Mouse (Mus musculus) forebrain, embryonic 13.5 days (tissue): ENCODE measurements around the gene Gm12185. TPM values are rescaled to one million over a fixed set of nuclear protein-coding genes. Genes with fewer than 3 reads are reported as not detected.
A peak's percentile ranks its signal among the peaks of the same experiment; 100 is the strongest.
"Not testable (repeated sequence)": the region's sequence is repeated elsewhere in the genome, so short reads cannot be mapped to it uniquely, and the experiment has no call there.

Experiments used
- ATAC-seq: fragments of 200-750 bp; cut with Nextera tagmentation; 2 replicates; pipeline ENCODE4 v1.8.0; 2017
- H3K27ac ChIP-seq: fragments of 300-500 bp; sonication (generic); 2 replicates; pipeline ENCODE4 v1.5.1; 2015; ENCODE audit warnings: inconsistent platforms, mild to moderate bottlenecking, moderate library complexity
- H3K27me3 ChIP-seq: fragments of 300-500 bp; sonication (generic); 2 replicates; pipeline ENCODE4 v1.6.1; 2015; ENCODE audit warnings: mild to moderate bottlenecking, inconsistent platforms
- H3K36me3 ChIP-seq: fragments of 300-500 bp; sonication (generic); 2 replicates; pipeline ENCODE4 v1.6.1; 2015; ENCODE audit warnings: mild to moderate bottlenecking, inconsistent platforms; ENCODE audit not compliant: poor library complexity, severe bottlenecking
- H3K4me1 ChIP-seq: fragments of 300-500 bp; sonication (generic); 2 replicates; pipeline ENCODE4 v1.6.1; 2015; ENCODE audit warnings: inconsistent platforms
- H3K4me2 ChIP-seq: fragments of 300-500 bp; sonication (generic); 2 replicates; pipeline ENCODE4 v1.6.1; 2015; ENCODE audit warnings: inconsistent platforms, mild to moderate bottlenecking, moderate library complexity
- H3K4me3 ChIP-seq: fragments of 300-500 bp; sonication (generic); 2 replicates; pipeline ENCODE4 v1.5.1; 2015; ENCODE audit warnings: mild to moderate bottlenecking, inconsistent platforms
- H3K9ac ChIP-seq: fragments of 300-500 bp; sonication (generic); 2 replicates; pipeline ENCODE4 v1.6.1; 2015; ENCODE audit warnings: mild to moderate bottlenecking, inconsistent platforms
- H3K9me3 ChIP-seq: fragments of 300-500 bp; sonication (generic); replicated peaks from 2 replicates; pipeline ENCODE4 v1.6.1; 2016; ENCODE audit warnings: inconsistent platforms
- whole genome bisulfite sequencing: fragments of 180-500 bp; shearing (Covaris S2); methylation state at CpG from one replicate; pipeline ENCODE4 v1.1.7; 2015; 5-methylcytosine and 5-hydroxymethylcytosine counted together
- polyA plus RNA-seq: library from polyadenylated mRNA; unstranded; fragments of >200 nt; fragmentation: Nextera tagmentation; extraction: Ambion mirVana; gene quantifications from 2 replicates; pipeline ENCODE4 v1.2.1, GENCODE M21; 2015

The Gm12185 gene
- polyA plus RNA-seq, 1 experiment from 2014 or later = not detected

- no peak within 1 kb of the TSS for H3K9ac ChIP-seq
- WGBS = 79% methylated on average over 2 of the region's 2 CpGs
- no peak within 1 kb of the TSS for H3K27ac ChIP-seq
- ATAC-seq = no peak
- no peak within 1 kb of the TSS for H3K4me3 ChIP-seq
- H3K4me1 ChIP-seq = no peaks in the 10 kb centered on the region
- no peak within 1 kb of the TSS for H3K4me2 ChIP-seq
- no peaks in the 10 kb centered on the region for H3K36me3 ChIP-seq
- H3K27me3 ChIP-seq = no peaks in the 10 kb centered on the region
- no peaks in the 10 kb centered on the region for H3K9me3 ChIP-seq
Measured at GRCm38 (mm10) chr11:48902021-48902420, 90.0 kb downstream of the Gm12185 start, which contains the start of gene Gm5431. TSS of gene Gm5431 (minus strand) at chr11:48902214.

- ATAC-seq, H3K4me2 ChIP-seq, H3K9me3 ChIP-seq, H3K27me3 ChIP-seq, H3K9ac ChIP-seq, H3K4me1 ChIP-seq, H3K4me3 ChIP-seq, H3K27ac ChIP-seq, H3K36me3 ChIP-seq: not testable (repeated sequence)
- 85% methylated on average over 1 of the region's 1 CpGs for WGBS
Measured at GRCm38 (mm10) chr11:48901567-48901930, 90.5 kb downstream of the Gm12185 start.

- H3K27me3 ChIP-seq = not testable (repeated sequence)
- 84% methylated on average over 6 of the region's 6 CpGs for WGBS
Measured at GRCm38 (mm10) chr11:48900654-48901566, 91.1 kb downstream of the Gm12185 start.

GRCm38 (mm10) chr11:48898812-48899431 lies 93.1 kb downstream of the Gm12185 start:
- Histone ChIP-seq H3K36me3 (no peaks in the 10 kb centered on the region), H3K27me3 (no peaks in the 10 kb centered on the region), H3K9ac (no peak overlapping the region), H3K9me3 (no peaks in the 10 kb centered on the region), H3K4me3 (no peak overlapping the region), H3K27ac (no peak overlapping the region), H3K4me2 (no peak overlapping the region), H3K4me1 (no peaks in the 10 kb centered on the region)
- ATAC-seq = no peak
- WGBS = 75% methylated on average over 2 of the region's 2 CpGs

More at GRCm38 (mm10) chr11:48900654-48901566, 91.1 kb downstream of the Gm12185 start:
- not testable (repeated sequence) for H3K4me2 ChIP-seq, H3K4me3 ChIP-seq, H3K4me1 ChIP-seq, H3K9me3 ChIP-seq, H3K36me3 ChIP-seq, H3K27ac ChIP-seq, H3K9ac ChIP-seq, ATAC-seq

GRCm38 (mm10) chr11:48876680-48877079 lies 115.3 kb downstream of the Gm12185 start:
- H3K9ac ChIP-seq = no peak overlapping the region
- no peak overlapping the region for H3K27ac ChIP-seq
- H3K27me3 ChIP-seq = peaks cover 11% of the 10 kb centered on the region
- no peaks in the 10 kb centered on the region for H3K36me3 ChIP-seq
- H3K4me2 ChIP-seq = no peak overlapping the region
- no peak for ATAC-seq
- 97% methylated on average over 1 of the region's 1 CpGs for WGBS
- H3K9me3 ChIP-seq = no peaks in the 10 kb centered on the region
- H3K4me1 ChIP-seq = peaks cover 7% of the 10 kb centered on the region; the same call in 1 of the 2 replicates
- no peak overlapping the region for H3K4me3 ChIP-seq

GRCm38 (mm10) chr11:48875343-48875837 lies 116.6 kb downstream of the Gm12185 start:
- not testable (repeated sequence) for H3K4me3 ChIP-seq, ATAC-seq

GRCm38 (mm10) chr11:48874465-48874864 lies 117.6 kb downstream of the Gm12185 start:
- Histone ChIP-seq H3K36me3 (no peaks in the 10 kb centered on the region), H3K27me3 (peaks cover 11% of the 10 kb centered on the region), H3K9me3 (no peaks in the 10 kb centered on the region), H3K4me2 (no peak overlapping the region), H3K9ac (no peak overlapping the region), H3K27ac (no peak overlapping the region), H3K4me1 (peaks cover 12% of the 10 kb centered on the region), H3K4me3 (no peak overlapping the region)
- 3% methylated on average over 4 of the region's 4 CpGs for WGBS
- peak; percentile 72 for ATAC-seq

More at GRCm38 (mm10) chr11:48875343-48875837, 116.6 kb downstream of the Gm12185 start:
- not testable (repeated sequence) for H3K4me2 ChIP-seq, H3K36me3 ChIP-seq, H3K9ac ChIP-seq, H3K27ac ChIP-seq, H3K9me3 ChIP-seq
- 71% methylated on average over 1 of the region's 1 CpGs for WGBS
- peaks cover 11% of the 10 kb centered on the region for H3K27me3 ChIP-seq
- peaks cover 12% of the 10 kb centered on the region for H3K4me1 ChIP-seq

- 76% methylated on average over 10 of the region's 10 CpGs for WGBS
- Histone ChIP-seq H3K9ac (no peak overlapping the region), H3K27me3 (peaks cover 11% of the 10 kb centered on the region), H3K36me3 (no peaks in the 10 kb centered on the region), H3K4me1 (peaks cover 12% of the 10 kb centered on the region), H3K4me3 (no peak overlapping the region), H3K9me3 (no peaks in the 10 kb centered on the region), H3K4me2 (no peak overlapping the region), H3K27ac (no peak overlapping the region)
- no peak for ATAC-seq
Measured at GRCm38 (mm10) chr11:48873591-48874290, 118.3 kb downstream of the Gm12185 start.

GRCm38 (mm10) chr11:48872695-48873300 lies 119.2 kb downstream of the Gm12185 start:
- Histone ChIP-seq H3K9me3 (no peaks in the 10 kb centered on the region), H3K36me3 (no peaks in the 10 kb centered on the region), H3K4me3 (no peak overlapping the region), H3K4me2 (no peak overlapping the region), H3K27me3 (peaks cover 11% of the 10 kb centered on the region), H3K27ac (no peak overlapping the region), H3K4me1 (peaks cover 12% of the 10 kb centered on the region), H3K9ac (no peak overlapping the region)
- no peak for ATAC-seq
- 85% methylated on average over 7 of the region's 7 CpGs for WGBS

- peak overlapping the region; percentile 66 for H3K4me2 ChIP-seq
- no peak overlapping the region for H3K27ac ChIP-seq
- peak; percentile 34; the same call in 1 of the 2 replicates for ATAC-seq
- H3K4me3 ChIP-seq = peak overlapping the region; percentile 41
- H3K4me1 ChIP-seq = peaks cover 12% of the 10 kb centered on the region
- 9% methylated on average over 17 of the region's 17 CpGs for WGBS
- peaks cover 11% of the 10 kb centered on the region for H3K27me3 ChIP-seq
- H3K36me3 ChIP-seq = no peaks in the 10 kb centered on the region
- no peaks in the 10 kb centered on the region for H3K9me3 ChIP-seq
- peak overlapping the region; percentile 52 for H3K9ac ChIP-seq
Measured at GRCm38 (mm10) chr11:48871817-48872541, 120.0 kb downstream of the Gm12185 start.

- H3K27ac ChIP-seq = no peak within 1 kb of the TSS
- H3K9ac ChIP-seq = peak within 1 kb of the TSS; percentile 52
- H3K9me3 ChIP-seq = no peaks in the 10 kb centered on the region
- H3K36me3 ChIP-seq = no peaks in the 10 kb centered on the region
- 2% methylated on average over 19 of the region's 19 CpGs for WGBS
- ATAC-seq = peak; percentile 43; the same call in 1 of the 2 replicates
- peaks cover 11% of the 10 kb centered on the region for H3K27me3 ChIP-seq
- peak within 1 kb of the TSS; percentile 66 for H3K4me2 ChIP-seq
- H3K4me3 ChIP-seq = peak within 1 kb of the TSS; percentile 41
- H3K4me1 ChIP-seq = peaks cover 12% of the 10 kb centered on the region
Measured at GRCm38 (mm10) chr11:48871201-48871772, 120.7 kb downstream of the Gm12185 start, which contains the start of gene Irgm1. TSS of gene Irgm1 (minus strand) at chr11:48871683.
